Mouse (Mus musculus): ENCODE measurements around the gene Sucla2.

Gene Sucla2

GRCm38 (mm10) chr14:73524766-73525448 is at the start of gene Sucla2:
TSS of gene Sucla2 (plus strand) at chr14:73525319.
- peak; percentile 95 for DNase-seq (ENCODE audit: extremely low spot score)

GRCm38 (mm10) chr14:73475506-73475905 is 49.6 kb upstream of the Sucla2 start:
- no peak for DNase-seq (ENCODE audit: extremely low spot score)

- no peak for DNase-seq (ENCODE audit: extremely low spot score)
Measured at GRCm38 (mm10) chr14:73476361-73476934, 48.7 kb upstream of the Sucla2 start.

- DNase-seq (ENCODE audit: extremely low spot score) = no peak
Measured at GRCm38 (mm10) chr14:73477077-73477476, 48.0 kb upstream of the Sucla2 start.

GRCm38 (mm10) chr14:73478321-73478720 is 46.8 kb upstream of the Sucla2 start:
- no peak for DNase-seq (ENCODE audit: extremely low spot score)

GRCm38 (mm10) chr14:73479771-73480170 is 45.3 kb upstream of the Sucla2 start:
- no peak for DNase-seq (ENCODE audit: extremely low spot score)

- DNase-seq (ENCODE audit: extremely low spot score) = no peak
Measured at GRCm38 (mm10) chr14:73483516-73484229, 41.4 kb upstream of the Sucla2 start.

- DNase-seq (ENCODE audit: extremely low spot score) = no peak
Measured at GRCm38 (mm10) chr14:73484366-73485110, 40.6 kb upstream of the Sucla2 start.

- no peak for DNase-seq (ENCODE audit: extremely low spot score)
Measured at GRCm38 (mm10) chr14:73486641-73487040, 38.5 kb upstream of the Sucla2 start.

GRCm38 (mm10) chr14:73493356-73493755 is 31.8 kb upstream of the Sucla2 start:
- no peak for DNase-seq (ENCODE audit: extremely low spot score)

- no peak for DNase-seq (ENCODE audit: extremely low spot score)
Measured at GRCm38 (mm10) chr14:73494122-73494521, 31.0 kb upstream of the Sucla2 start.

- no peak for DNase-seq (ENCODE audit: extremely low spot score)
Measured at GRCm38 (mm10) chr14:73495753-73496152, 29.4 kb upstream of the Sucla2 start.

GRCm38 (mm10) chr14:73501283-73501682 is 23.8 kb upstream of the Sucla2 start:
- DNase-seq (ENCODE audit: extremely low spot score) = no peak

GRCm38 (mm10) chr14:73501721-73502120 is 23.4 kb upstream of the Sucla2 start:
- DNase-seq (ENCODE audit: extremely low spot score) = no peak

GRCm38 (mm10) chr14:73502591-73503184 is 22.4 kb upstream of the Sucla2 start:
- no peak for DNase-seq (ENCODE audit: extremely low spot score)

GRCm38 (mm10) chr14:73503237-73503933 is 21.7 kb upstream of the Sucla2 start:
- DNase-seq (ENCODE audit: extremely low spot score) = no peak

GRCm38 (mm10) chr14:73506283-73506682 is 18.8 kb upstream of the Sucla2 start:
- no peak for DNase-seq (ENCODE audit: extremely low spot score)

- no peak for DNase-seq (ENCODE audit: extremely low spot score)
Measured at GRCm38 (mm10) chr14:73507200-73507599, 17.9 kb upstream of the Sucla2 start.

GRCm38 (mm10) chr14:73507702-73508376 is 17.3 kb upstream of the Sucla2 start:
- no peak for DNase-seq (ENCODE audit: extremely low spot score)

- no peak for DNase-seq (ENCODE audit: extremely low spot score)
Measured at GRCm38 (mm10) chr14:73508630-73509395, 16.3 kb upstream of the Sucla2 start.
